Mouse (Mus musculus) midbrain, embryonic 13.5 days (tissue): ENCODE data around the gene Cpm. TPM values are rescaled to one million over a fixed set of nuclear protein-coding genes. Genes with fewer than 3 reads are reported as not detected.
"Not testable (repeated sequence)": the region's sequence is repeated elsewhere in the genome, so short reads cannot be mapped to it uniquely, and the experiment has no call there.

Experiments
- ATAC-seq: fragments of 200-750 bp; cut with Nextera tagmentation; 2 replicates; pipeline ENCODE4 v1.8.0; 2017; ENCODE audit warnings: mild to moderate bottlenecking, moderate TSS enrichment, moderate library complexity
- H3K27ac ChIP-seq: fragments of 300-500 bp; sonication (generic); 2 replicates; pipeline ENCODE4 v1.5.1; 2015; ENCODE audit warnings: inconsistent platforms, mild to moderate bottlenecking, moderate library complexity
- H3K27me3 ChIP-seq: fragments of 300-500 bp; sonication (generic); 2 replicates; pipeline ENCODE4 v1.6.1; 2015; ENCODE audit warnings: mild to moderate bottlenecking, inconsistent platforms
- H3K36me3 ChIP-seq: fragments of 300-500 bp; sonication (generic); 2 replicates; pipeline ENCODE4 v1.6.1; 2015; ENCODE audit warnings: mild to moderate bottlenecking, inconsistent platforms
- H3K4me1 ChIP-seq: fragments of 300-500 bp; sonication (generic); replicated peaks from 2 replicates; pipeline ENCODE4 v1.6.1; 2015; ENCODE audit warnings: inconsistent platforms
- H3K4me2 ChIP-seq: fragments of 300-500 bp; sonication (generic); replicated peaks from 2 replicates; pipeline ENCODE4 v1.6.1; 2015; ENCODE audit warnings: moderate library complexity, mild to moderate bottlenecking, inconsistent platforms
- H3K4me3 ChIP-seq: fragments of 300-500 bp; sonication (generic); replicated peaks from 2 replicates; pipeline ENCODE4 v1.5.1; 2015; ENCODE audit warnings: mild to moderate bottlenecking, inconsistent platforms
- H3K9ac ChIP-seq: fragments of 300-500 bp; sonication (generic); replicated peaks from 2 replicates; pipeline ENCODE4 v1.6.1; 2015; ENCODE audit warnings: mild to moderate bottlenecking, inconsistent platforms
- H3K9me3 ChIP-seq: fragments of 300-500 bp; sonication (generic); 2 replicates; pipeline ENCODE4 v1.6.1; 2016; ENCODE audit warnings: mild to moderate bottlenecking, inconsistent platforms
- WGBS: fragments of 180-500 bp; shearing (Covaris S2); methylation state at CpG from one replicate; pipeline ENCODE4 v1.1.7; 2015; 5-methylcytosine and 5-hydroxymethylcytosine counted together
- polyA plus RNA-seq: library from polyadenylated mRNA; unstranded; fragments of >200 nt; fragmentation: Nextera tagmentation; extraction: Ambion mirVana; gene quantifications from 2 replicates; pipeline ENCODE4 v1.2.1, GENCODE M21; 2015

Gene Cpm
- polyA plus RNA-seq, 1 experiment from 2014 or later = 5.7 TPM

GRCm38 (mm10) chr10:117587335-117587734 lies 42.0 kb upstream of the Cpm start:
- no peaks in the 10 kb centered on the region for H3K4me1 ChIP-seq
- H3K27me3 ChIP-seq = no peaks in the 10 kb centered on the region
- H3K4me3 ChIP-seq = no peak overlapping the region
- no peak for ATAC-seq
- no peak overlapping the region for H3K27ac ChIP-seq
- no peak overlapping the region for H3K4me2 ChIP-seq
- no peak overlapping the region for H3K9ac ChIP-seq
- H3K9me3 ChIP-seq = no peaks in the 10 kb centered on the region
- H3K36me3 ChIP-seq = no peaks in the 10 kb centered on the region
- WGBS = 87% methylated on average over 10 of the region's 10 CpGs

- ATAC-seq = not testable (repeated sequence)
Measured at GRCm38 (mm10) chr10:117588416-117589143, 40.7 kb upstream of the Cpm start.

GRCm38 (mm10) chr10:117589144-117589940 lies 40.0 kb upstream of the Cpm start:
- Histone ChIP-seq H3K9me3 (no peaks in the 10 kb centered on the region), H3K4me3 (no peak overlapping the region), H3K4me2 (no peak overlapping the region), H3K27me3 (no peaks in the 10 kb centered on the region), H3K4me1 (no peaks in the 10 kb centered on the region), H3K27ac (no peak overlapping the region), H3K36me3 (no peaks in the 10 kb centered on the region), H3K9ac (no peak overlapping the region)
- ATAC-seq = no peak
- WGBS = 89% methylated on average over 8 of the region's 8 CpGs

More at GRCm38 (mm10) chr10:117588416-117589143, 40.7 kb upstream of the Cpm start:
- not testable (repeated sequence) for H3K36me3 ChIP-seq, H3K27me3 ChIP-seq, H3K27ac ChIP-seq, H3K4me3 ChIP-seq, H3K4me1 ChIP-seq, H3K9ac ChIP-seq, H3K4me2 ChIP-seq, H3K9me3 ChIP-seq
- 87% methylated on average over 11 of the region's 11 CpGs for WGBS

GRCm38 (mm10) chr10:117590331-117591301 lies 38.7 kb upstream of the Cpm start:
- WGBS = 86% methylated on average over 13 of the region's 13 CpGs
- H3K9me3 ChIP-seq = no peaks in the 10 kb centered on the region
- ATAC-seq = no peak
- no peak overlapping the region for H3K27ac ChIP-seq
- no peak overlapping the region for H3K9ac ChIP-seq
- H3K27me3 ChIP-seq = no peaks in the 10 kb centered on the region
- H3K4me2 ChIP-seq = no peak overlapping the region
- H3K4me1 ChIP-seq = no peaks in the 10 kb centered on the region
- H3K4me3 ChIP-seq = no peak overlapping the region
- H3K36me3 ChIP-seq = no peaks in the 10 kb centered on the region

DNA sequence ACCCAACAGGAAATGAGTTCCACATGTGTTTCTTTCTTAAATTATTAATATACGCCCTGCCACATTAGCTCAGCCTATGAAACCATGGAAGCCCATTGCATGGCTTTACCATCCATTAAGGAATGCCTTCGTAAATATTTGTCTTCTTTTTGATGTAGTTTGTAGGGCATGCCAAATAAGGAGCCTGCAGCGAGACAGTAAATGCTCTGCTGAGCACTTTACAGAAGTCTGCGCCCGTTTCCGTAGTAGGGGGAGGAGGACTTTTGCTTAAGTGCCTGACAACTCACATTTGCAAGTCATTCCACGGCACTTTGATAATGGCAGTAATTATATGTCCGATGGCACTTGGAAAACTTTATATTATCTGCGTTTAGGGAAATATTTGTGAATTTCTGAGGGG lies 37.5 kb upstream of the Cpm start:
- H3K9me3 ChIP-seq = no peaks in the 10 kb centered on the region
- WGBS = 80% methylated on average over 9 of the region's 9 CpGs
- no peaks in the 10 kb centered on the region for H3K36me3 ChIP-seq
- no peak overlapping the region for H3K4me2 ChIP-seq
- H3K4me3 ChIP-seq = no peak overlapping the region
- no peaks in the 10 kb centered on the region for H3K27me3 ChIP-seq
- no peaks in the 10 kb centered on the region for H3K4me1 ChIP-seq
- no peak overlapping the region for H3K9ac ChIP-seq
- no peak for ATAC-seq
- no peak overlapping the region for H3K27ac ChIP-seq

GRCm38 (mm10) chr10:117592306-117593040 lies 36.8 kb upstream of the Cpm start:
- Histone ChIP-seq H3K9me3 (no peaks in the 10 kb centered on the region), H3K4me2 (no peak overlapping the region), H3K4me1 (no peaks in the 10 kb centered on the region), H3K9ac (no peak overlapping the region), H3K36me3 (no peaks in the 10 kb centered on the region), H3K27ac (no peak overlapping the region), H3K4me3 (no peak overlapping the region), H3K27me3 (no peaks in the 10 kb centered on the region)
- ATAC-seq = no peak
- WGBS = 84% methylated on average over 7 of the region's 7 CpGs

- Histone ChIP-seq H3K9me3 (no peaks in the 10 kb centered on the region), H3K4me1 (no peaks in the 10 kb centered on the region), H3K4me2 (no peak overlapping the region), H3K27ac (no peak overlapping the region), H3K27me3 (no peaks in the 10 kb centered on the region), H3K9ac (no peak overlapping the region), H3K36me3 (no peaks in the 10 kb centered on the region), H3K4me3 (no peak overlapping the region)
- WGBS = 92% methylated on average over 5 of the region's 5 CpGs
- no peak for ATAC-seq
Measured at GRCm38 (mm10) chr10:117593041-117593570, 36.2 kb upstream of the Cpm start.

- no peak overlapping the region for H3K9ac ChIP-seq
- H3K4me1 ChIP-seq = no peaks in the 10 kb centered on the region
- no peaks in the 10 kb centered on the region for H3K9me3 ChIP-seq
- H3K4me3 ChIP-seq = no peak overlapping the region
- no peaks in the 10 kb centered on the region for H3K36me3 ChIP-seq
- H3K27ac ChIP-seq = no peak overlapping the region
- no peak overlapping the region for H3K4me2 ChIP-seq
- ATAC-seq = no peak
- 86% methylated on average over 13 of the region's 13 CpGs for WGBS
- H3K27me3 ChIP-seq = no peaks in the 10 kb centered on the region
Measured at GRCm38 (mm10) chr10:117593857-117594256, 35.4 kb upstream of the Cpm start.

GRCm38 (mm10) chr10:117594291-117594850 lies 34.9 kb upstream of the Cpm start:
- no peak for ATAC-seq
- Histone ChIP-seq H3K27me3 (no peaks in the 10 kb centered on the region), H3K4me1 (no peaks in the 10 kb centered on the region), H3K9me3 (no peaks in the 10 kb centered on the region), H3K4me3 (no peak overlapping the region), H3K9ac (no peak overlapping the region), H3K27ac (no peak overlapping the region), H3K4me2 (no peak overlapping the region), H3K36me3 (no peaks in the 10 kb centered on the region)
- WGBS = 92% methylated on average over 17 of the region's 17 CpGs

DNA sequence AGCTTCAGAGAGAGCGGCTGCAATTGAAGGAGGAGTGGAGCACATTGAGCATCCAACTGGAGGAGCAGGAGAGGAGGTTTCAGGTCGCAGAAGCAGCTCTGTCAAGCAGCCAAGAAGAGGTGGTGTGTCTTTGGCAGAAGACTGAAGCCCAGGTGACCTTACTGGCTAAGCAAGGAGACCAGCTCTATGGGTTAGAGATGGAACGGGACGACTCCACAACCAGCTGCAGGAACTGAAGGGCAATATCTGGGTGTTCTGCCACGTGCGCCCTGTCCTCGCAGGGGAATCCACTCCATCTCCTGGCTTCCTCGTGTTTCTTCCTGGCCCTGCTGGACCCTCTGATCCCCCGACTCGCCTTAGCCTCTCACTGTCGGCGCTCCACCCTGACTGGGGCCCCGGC lies 34.4 kb upstream of the Cpm start:
- 98% methylated on average over 12 of the region's 13 CpGs for WGBS
- Histone ChIP-seq H3K9me3 (no peaks in the 10 kb centered on the region), H3K27me3 (no peaks in the 10 kb centered on the region), H3K36me3 (no peaks in the 10 kb centered on the region), H3K4me1 (no peaks in the 10 kb centered on the region), H3K27ac (no peak overlapping the region), H3K4me3 (no peak overlapping the region), H3K9ac (no peak overlapping the region), H3K4me2 (no peak overlapping the region)
- ATAC-seq = no peak
